Mouse (Mus musculus) testis, adult 2 months (tissue): ENCODE results near the gene Tmcc3. TPM values are rescaled to one million over a fixed set of nuclear protein-coding genes. Genes with fewer than 3 reads are reported as not detected.
A peak's percentile ranks its signal among the peaks of the same experiment; 100 is the strongest.

Source experiments
- H3K27ac ChIP-seq: fragments of 200-500 bp; 2 replicates; pipeline ENCODE4 v1.5.1; 2012; ENCODE audit warnings: low read depth, low read length; ENCODE audit not compliant: control insufficient read depth, insufficient read depth
- H3K27me3 ChIP-seq: fragments of 200-500 bp; 2 replicates; pipeline ENCODE4 v1.6.1; 2012; ENCODE audit warnings: mild to moderate bottlenecking, low read length, moderate library complexity; ENCODE audit not compliant: control insufficient read depth, insufficient read depth
- H3K36me3 ChIP-seq: fragments of 200-500 bp; 2 replicates; pipeline ENCODE4 v1.6.1; 2012; ENCODE audit warnings: mild to moderate bottlenecking, low read length; ENCODE audit not compliant: control insufficient read depth, insufficient read depth
- H3K4me1 ChIP-seq: fragments of 200-500 bp; 2 replicates; pipeline ENCODE4 v1.6.1; 2012; ENCODE audit warnings: low read length; ENCODE audit not compliant: control insufficient read depth, insufficient read depth
- H3K4me3 ChIP-seq: fragments of 200-500 bp; 2 replicates; pipeline ENCODE4 v1.5.1; 2012; ENCODE audit warnings: low read depth, mild to moderate bottlenecking, low read length, moderate library complexity, mixed read lengths; ENCODE audit not compliant: control insufficient read depth
- CTCF ChIP-seq: fragments of 200-500 bp; IDR thresholded peaks from 2 replicates; pipeline ENCODE4 v1.5.1; 2012; ENCODE audit warnings: low read depth, mild to moderate bottlenecking, inconsistent platforms, low read length, moderate library complexity; ENCODE audit not compliant: control insufficient read depth, insufficient read depth, insufficient replicate concordance
- POLR2A ChIP-seq: fragments of 200-500 bp; IDR thresholded peaks from 2 replicates; pipeline ENCODE4 v1.6.1; 2012; ENCODE audit warnings: low read depth, mild to moderate bottlenecking, inconsistent platforms, low read length, moderate library complexity; ENCODE audit not compliant: control insufficient read depth
- polyA plus RNA-seq: library from polyadenylated mRNA; depleted of rRNA; stranded (reverse); fragments of >200 nt; gene quantifications from 2 replicates; pipeline ENCODE4 v1.2.3, GENCODE M21; 2012

The Tmcc3 gene
- polyA plus RNA-seq, 1 experiment = 5.7 TPM

DNA sequence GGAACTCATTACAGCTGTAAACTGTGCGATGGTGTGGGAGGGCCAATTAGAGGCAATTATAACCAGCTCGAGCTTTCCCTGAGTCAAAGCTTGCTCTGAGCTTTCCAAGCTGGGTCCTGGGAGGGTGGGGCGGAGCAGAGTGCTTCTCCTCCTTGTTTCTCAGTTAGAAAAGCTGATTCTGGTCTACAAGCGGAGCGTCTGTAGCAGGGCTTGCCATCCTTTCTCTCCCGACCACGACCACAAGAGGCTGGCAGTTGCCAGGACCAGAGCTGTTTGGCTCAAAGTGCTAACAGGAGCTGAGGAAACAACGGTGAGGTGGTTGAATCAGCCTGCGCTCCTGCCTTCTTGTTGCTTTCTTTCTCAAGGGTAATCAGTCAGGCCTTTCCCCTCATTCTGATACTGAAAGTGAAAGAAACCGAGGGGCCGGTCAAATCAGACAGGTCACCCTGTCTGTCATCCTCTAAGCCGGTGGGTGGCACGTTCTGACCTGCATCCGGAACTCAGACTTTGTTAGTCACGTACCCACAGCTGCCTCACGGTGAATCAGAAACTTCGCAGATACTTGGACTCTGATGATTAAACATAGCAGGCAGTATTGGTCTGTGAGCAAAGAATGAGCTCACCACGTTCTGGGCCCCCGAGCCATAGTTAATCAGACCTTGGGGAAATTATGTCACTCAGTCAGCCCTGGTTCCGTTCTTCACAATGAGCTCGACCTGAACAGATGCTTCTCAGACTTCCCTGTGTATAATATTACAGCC, 233.7 kb downstream of the Tmcc3 start:
- TF ChIP-seq POLR2A (no peak), CTCF (no peak)
- peaks cover 5% of the 10 kb centered on the region for H3K4me1 ChIP-seq
- H3K27ac ChIP-seq = peak overlapping the region; percentile 87
- no peaks in the 10 kb centered on the region for H3K27me3 ChIP-seq
- peak overlapping the region; percentile 45 for H3K4me3 ChIP-seq
- no peaks in the 10 kb centered on the region for H3K36me3 ChIP-seq

DNA sequence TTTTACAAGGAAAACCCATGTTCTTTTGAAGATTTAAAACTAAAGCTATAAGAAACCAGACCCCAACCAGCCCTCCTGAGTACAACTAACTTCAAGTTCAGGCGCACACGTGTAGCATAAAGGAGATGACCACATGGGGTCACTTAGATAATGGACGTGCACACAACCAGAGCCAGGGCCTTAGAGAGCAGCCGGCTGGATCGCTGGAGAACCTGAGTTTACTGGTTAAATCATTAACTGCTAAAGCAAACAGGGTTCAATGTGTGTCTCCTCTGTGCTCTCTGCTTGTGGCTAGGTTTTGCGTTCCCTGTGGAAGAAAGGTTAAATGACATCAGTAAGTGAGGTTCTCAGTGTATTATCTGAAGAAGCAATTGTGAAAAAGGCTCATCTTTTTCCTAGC, 234.9 kb downstream of the Tmcc3 start:
- H3K4me3 ChIP-seq = no peak overlapping the region
- TF ChIP-seq CTCF (no peak), POLR2A (no peak)
- no peak overlapping the region for H3K27ac ChIP-seq
- H3K36me3 ChIP-seq = no peaks in the 10 kb centered on the region
- H3K27me3 ChIP-seq = no peaks in the 10 kb centered on the region
- peaks cover 12% of the 10 kb centered on the region for H3K4me1 ChIP-seq

DNA sequence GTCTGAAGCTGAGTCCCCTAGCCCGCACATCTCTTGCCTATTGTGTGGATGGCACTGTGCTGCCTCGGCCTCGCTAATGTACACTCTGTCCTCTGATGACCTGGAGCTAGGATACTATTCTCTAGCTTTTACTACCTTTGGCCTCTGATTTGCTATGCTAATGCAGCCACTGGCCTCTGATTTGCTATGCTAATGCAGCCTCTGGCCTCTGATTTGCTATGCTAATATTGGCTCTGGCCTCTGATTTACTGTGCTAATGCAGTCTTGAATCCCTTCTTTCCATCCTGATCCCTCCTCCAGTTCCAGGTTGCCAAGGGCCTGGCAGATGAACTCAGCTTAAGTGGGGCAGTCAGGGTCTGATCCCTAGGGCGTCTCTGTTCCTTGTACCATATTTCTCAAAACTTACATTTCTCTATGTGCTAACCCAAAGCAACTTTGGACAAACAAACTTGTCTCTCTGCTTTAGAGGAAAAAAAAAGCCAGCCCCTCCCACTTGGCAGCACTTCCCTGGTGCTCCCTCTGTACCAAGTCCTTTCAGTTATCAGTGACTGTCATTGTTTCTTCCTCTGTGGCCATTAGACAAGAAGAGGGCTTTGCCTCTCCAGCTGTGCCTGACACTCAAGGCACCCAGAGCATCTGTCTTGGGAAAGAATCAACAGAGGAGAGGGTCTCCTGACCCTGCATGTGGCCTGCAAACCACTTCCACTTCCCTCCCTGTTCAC, 237.9 kb downstream of the Tmcc3 start:
- H3K27me3 ChIP-seq = no peaks in the 10 kb centered on the region
- peaks cover 16% of the 10 kb centered on the region for H3K4me1 ChIP-seq
- H3K27ac ChIP-seq = peak overlapping the region; percentile 51
- no peak for TF ChIP-seq CTCF
- no peak for TF ChIP-seq POLR2A
- H3K36me3 ChIP-seq = no peaks in the 10 kb centered on the region
- H3K4me3 ChIP-seq = no peak overlapping the region

DNA sequence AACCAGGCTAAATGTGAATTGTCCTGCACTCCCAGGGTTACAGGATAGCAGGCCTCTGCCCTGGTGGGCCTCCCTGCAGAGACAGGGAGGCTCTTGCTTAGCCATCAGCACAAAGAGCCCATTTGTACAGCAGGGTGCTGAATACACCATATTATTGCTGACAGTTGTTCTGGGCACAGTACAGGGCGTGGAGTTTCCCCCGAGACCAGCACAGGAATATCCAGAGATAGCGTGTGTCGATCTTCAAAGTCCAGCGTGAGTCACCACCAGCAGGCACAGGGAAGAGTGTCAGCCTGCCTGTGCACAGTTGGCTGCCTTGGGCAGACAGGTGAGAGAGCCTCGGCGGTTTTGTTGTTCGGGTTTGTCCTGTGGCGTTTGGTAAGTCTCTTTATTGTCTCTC, 238.9 kb downstream of the Tmcc3 start:
- no peaks in the 10 kb centered on the region for H3K36me3 ChIP-seq
- H3K27me3 ChIP-seq = no peaks in the 10 kb centered on the region
- TF ChIP-seq CTCF = no peak
- no peak for TF ChIP-seq POLR2A
- H3K4me1 ChIP-seq = peaks cover 16% of the 10 kb centered on the region
- no peak overlapping the region for H3K27ac ChIP-seq
- no peak overlapping the region for H3K4me3 ChIP-seq

DNA sequence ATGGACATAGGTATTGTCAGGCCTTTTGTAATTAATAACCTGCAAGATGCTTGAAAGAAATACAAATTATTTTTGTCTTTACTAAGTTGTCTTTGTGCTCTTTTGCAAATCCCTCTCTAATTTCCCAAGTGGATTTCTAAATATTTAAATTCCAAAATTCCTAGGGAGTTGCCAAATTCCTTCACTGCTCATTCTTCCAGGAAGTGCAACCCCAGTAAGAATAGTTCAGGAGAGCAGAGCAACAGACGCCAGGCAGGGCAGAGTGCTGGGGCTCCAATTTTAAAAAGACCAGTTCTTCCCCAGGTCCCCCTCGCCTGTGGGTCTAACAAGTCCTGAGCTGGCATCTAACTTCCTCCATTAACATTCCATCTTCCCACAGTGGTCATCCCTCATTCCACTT, 239.3 kb downstream of the Tmcc3 start:
- no peaks in the 10 kb centered on the region for H3K27me3 ChIP-seq
- no peak for TF ChIP-seq POLR2A
- TF ChIP-seq CTCF = no peak
- no peak overlapping the region for H3K4me3 ChIP-seq
- no peaks in the 10 kb centered on the region for H3K36me3 ChIP-seq
- peaks cover 13% of the 10 kb centered on the region for H3K4me1 ChIP-seq
- no peak overlapping the region for H3K27ac ChIP-seq

DNA sequence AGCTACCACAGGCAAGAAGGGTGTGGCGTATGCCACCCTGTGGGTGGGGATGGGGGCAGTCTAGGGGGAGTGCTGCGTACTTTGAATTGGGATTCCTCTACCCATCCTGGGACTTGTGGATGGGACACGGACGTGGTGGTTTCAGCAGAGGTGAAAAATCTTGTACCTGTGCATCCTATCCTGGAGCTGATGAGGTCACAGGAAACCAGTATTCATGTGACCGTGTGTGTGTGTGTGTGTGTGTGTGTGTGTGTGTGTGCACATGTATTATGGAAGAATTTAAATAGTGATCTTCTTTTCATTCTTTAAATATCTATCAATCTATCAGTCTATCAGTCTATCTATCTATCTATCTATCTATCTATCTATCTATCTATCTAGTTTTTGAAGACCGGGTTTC, 239.8 kb downstream of the Tmcc3 start:
- H3K27me3 ChIP-seq = no peaks in the 10 kb centered on the region
- H3K27ac ChIP-seq = no peak overlapping the region
- H3K4me1 ChIP-seq = peaks cover 11% of the 10 kb centered on the region
- no peak overlapping the region for H3K4me3 ChIP-seq
- H3K36me3 ChIP-seq = no peaks in the 10 kb centered on the region
- TF ChIP-seq POLR2A = no peak
- TF ChIP-seq CTCF = no peak

DNA sequence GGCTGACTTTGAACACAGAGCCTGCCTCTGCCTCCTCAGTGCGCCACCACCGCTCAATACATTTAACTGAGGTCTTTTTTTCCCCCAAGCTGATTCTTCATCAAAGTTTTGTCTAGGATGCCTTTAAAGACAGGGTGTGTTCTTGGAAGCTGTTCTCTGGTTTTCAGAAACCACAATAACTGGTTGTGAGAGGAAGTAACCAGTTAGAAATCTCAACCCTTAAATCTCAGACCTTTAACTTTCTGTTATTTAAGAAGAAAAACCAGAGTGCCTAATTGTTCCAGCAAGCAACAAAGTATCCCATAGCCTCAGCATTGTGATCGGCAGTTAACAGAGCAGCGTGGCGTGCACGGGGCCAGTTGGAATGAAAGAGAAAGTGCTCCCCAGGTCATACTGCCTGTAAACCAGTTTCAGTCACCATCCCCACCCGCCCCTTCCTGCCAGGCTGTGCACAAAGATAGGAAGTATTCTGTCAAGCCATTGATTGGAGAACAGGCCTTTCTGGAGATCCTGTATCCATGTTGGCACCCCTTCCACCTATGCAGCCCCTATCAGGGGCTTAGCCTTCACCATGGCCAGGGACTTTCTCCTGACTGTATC, 240.3 kb downstream of the Tmcc3 start:
- H3K36me3 ChIP-seq = no peaks in the 10 kb centered on the region
- H3K27me3 ChIP-seq = no peaks in the 10 kb centered on the region
- no peak overlapping the region for H3K4me3 ChIP-seq
- peaks cover 11% of the 10 kb centered on the region for H3K4me1 ChIP-seq
- TF ChIP-seq CTCF (no peak), POLR2A (no peak)
- 0 out of 2 replicates have a peak overlapping the region, but pooled peaks have one; percentile 12 for H3K27ac ChIP-seq
